Mouse (Mus musculus) urinary bladder, adult 18-20 months (tissue): Measurements from ENCODE around the gene Cops9.

Experiments used
- DNase-seq, 2 experiments: peaks; one replicate each; pipeline ENCODE4 v3.0.0; 2022; ENCODE audit warnings: low spot score in 2 of 2, mixed read lengths in 2 of 2

The Cops9 gene

GRCm38 (mm10) chr1:92647026-92647425, 5.2 kb upstream of the Cops9 start:
- no peak for DNase-seq

GRCm38 (mm10) chr1:92646601-92647000, 4.8 kb upstream of the Cops9 start:
- DNase-seq = no peak

GRCm38 (mm10) chr1:92646111-92646510, 4.3 kb upstream of the Cops9 start:
- no peak for DNase-seq

- DNase-seq = no peak
These were observed 3.1 kb upstream of the Cops9 start for GRCm38 (mm10) chr1:92644916-92645315.

GRCm38 (mm10) chr1:92643691-92644090, 1.9 kb upstream of the Cops9 start:
- no peak for DNase-seq

GRCm38 (mm10) chr1:92640393-92640792, 1.4 kb downstream of the Cops9 start:
- DNase-seq = no peak

- no peak for DNase-seq
These were observed 3.0 kb downstream of the Cops9 start for GRCm38 (mm10) chr1:92638736-92639135.

- no peak for DNase-seq
These were observed 3.6 kb downstream of the Cops9 start for GRCm38 (mm10) chr1:92638181-92638580.

GRCm38 (mm10) chr1:92637501-92638172, 4.1 kb downstream of the Cops9 start:
- peak in 1 of 2 experiments; percentile 19 for DNase-seq

- DNase-seq = no peak
These were observed 5.1 kb downstream of the Cops9 start for GRCm38 (mm10) chr1:92636676-92637075.

- no peak for DNase-seq
These were observed 5.8 kb downstream of the Cops9 start for GRCm38 (mm10) chr1:92636015-92636414.

- DNase-seq = no peak
These were observed 6.7 kb downstream of the Cops9 start for GRCm38 (mm10) chr1:92634976-92635599.

- DNase-seq = no peak
These were observed 7.2 kb downstream of the Cops9 start for GRCm38 (mm10) chr1:92634569-92634968.

- no peak for DNase-seq
These were observed 8.1 kb downstream of the Cops9 start for GRCm38 (mm10) chr1:92633726-92634125.

GRCm38 (mm10) chr1:92632948-92633347, 8.8 kb downstream of the Cops9 start:
- no peak for DNase-seq

- DNase-seq = no peak
These were observed 9.6 kb downstream of the Cops9 start for GRCm38 (mm10) chr1:92632196-92632595.

GRCm38 (mm10) chr1:92628227-92628626, 13.6 kb downstream of the Cops9 start:
- no peak for DNase-seq

- no peak for DNase-seq
These were observed 23.4 kb downstream of the Cops9 start for GRCm38 (mm10) chr1:92618360-92618759.

GRCm38 (mm10) chr1:92617488-92617887, 24.3 kb downstream of the Cops9 start, which contains the start of gene Olfr12:
TSS of gene Olfr12 (plus strand) at chr1:92617788.
- DNase-seq = no peak

- DNase-seq = peak in 1 of 2 experiments; percentile 10
These were observed 25.7 kb downstream of the Cops9 start for GRCm38 (mm10) chr1:92616046-92616445.

GRCm38 (mm10) chr1:92614516-92614915, 27.3 kb downstream of the Cops9 start:
- DNase-seq = no peak

- no peak for DNase-seq
These were observed 28.6 kb downstream of the Cops9 start for GRCm38 (mm10) chr1:92613175-92613574.

- peak; percentile 18 to 28 for DNase-seq
These were observed 30.8 kb downstream of the Cops9 start for GRCm38 (mm10) chr1:92611008-92611407.
